Mouse (Mus musculus) Muller cell, postnatal 12 days (primary cell): ENCODE results near the gene Igsf3.
"Not testable (repeated sequence)": the region's sequence is repeated elsewhere in the genome, so short reads cannot be mapped to it uniquely, and the experiment has no call there.

Experiments used
- DNase-seq: peaks from one replicate; pipeline ENCODE4 v3.0.0-alpha.2; 2015; ENCODE audit errors: inconsistent ontology term

The Igsf3 gene

DNA sequence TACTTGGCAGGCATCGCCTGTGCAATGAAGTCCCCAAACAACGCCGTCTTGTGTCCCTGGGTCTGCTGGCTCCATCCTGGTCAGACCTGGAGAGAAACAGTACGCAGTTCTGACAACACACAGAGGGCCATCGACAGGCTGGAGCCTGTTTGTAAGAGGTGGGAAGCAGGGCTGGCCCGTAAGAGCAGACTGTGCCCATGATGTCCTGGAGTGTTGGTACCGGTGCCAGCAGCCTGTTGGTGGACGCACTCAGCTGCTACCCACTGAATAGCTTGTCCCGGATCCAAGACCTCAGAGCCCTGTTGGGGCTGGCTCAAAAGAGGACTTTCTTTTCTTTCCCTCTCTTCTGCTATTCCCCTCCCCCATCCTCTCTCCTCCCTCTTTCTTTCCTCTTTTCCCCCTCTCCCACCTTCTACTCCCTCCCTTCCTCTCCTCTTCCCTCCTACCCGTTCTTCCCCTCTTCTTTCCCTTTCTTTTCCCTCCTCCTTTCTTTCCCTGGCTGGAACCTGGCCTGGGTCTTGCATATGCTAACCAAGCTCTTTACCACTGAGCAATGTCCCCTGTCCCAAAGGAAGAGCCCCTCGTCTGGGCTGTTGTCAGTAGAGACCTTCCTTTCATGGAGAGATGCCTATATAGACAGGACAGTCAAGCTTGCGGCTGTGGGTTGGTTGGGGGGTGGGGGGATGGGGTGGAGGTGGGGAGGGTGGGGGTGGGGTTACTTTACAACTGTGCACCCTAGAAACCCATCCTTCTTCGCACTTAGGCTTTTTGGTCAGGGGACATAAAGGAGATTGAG lies 27.9 kb downstream of the Igsf3 start:
- DNase-seq: peak; percentile 64

DNA sequence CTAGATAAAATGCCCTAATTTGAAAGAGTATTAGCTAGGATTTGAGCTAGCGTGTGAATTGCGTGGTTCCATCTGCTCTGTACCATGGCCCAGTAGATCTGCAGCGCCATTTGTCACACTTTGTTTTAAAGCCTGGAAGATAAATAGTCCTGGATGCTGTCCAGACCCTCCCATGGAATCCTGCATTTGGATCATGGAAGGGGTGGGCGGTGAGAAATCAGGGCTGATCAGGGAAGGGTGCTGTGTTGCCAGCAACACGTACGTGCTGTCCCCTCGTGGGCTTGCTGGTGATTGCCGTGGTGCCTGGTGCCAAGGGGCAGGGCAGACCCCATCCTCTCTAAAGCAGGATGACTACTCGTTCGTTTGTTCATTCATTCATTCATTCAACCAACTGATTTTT lies 28.6 kb downstream of the Igsf3 start:
- peak; percentile 51 for DNase-seq

DNA sequence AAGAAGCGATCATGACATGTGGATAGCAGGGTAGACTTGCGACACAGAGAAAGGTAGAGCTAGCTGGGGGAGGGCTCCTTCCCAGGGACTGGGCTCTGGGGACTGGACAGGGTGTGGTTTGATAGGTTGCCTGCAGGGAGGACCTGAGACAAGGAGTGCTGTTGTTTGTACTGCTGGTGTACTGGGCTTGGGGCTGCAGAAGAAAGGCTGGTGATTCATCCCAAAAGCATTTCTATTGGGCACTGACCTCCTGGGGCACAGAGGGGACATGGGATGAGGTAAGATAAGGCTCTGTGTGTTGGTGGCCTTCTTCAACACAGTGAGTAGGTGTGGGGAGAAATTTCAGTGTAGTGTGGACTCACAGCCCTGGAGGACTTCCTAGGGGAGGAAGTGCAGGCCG lies 29.2 kb downstream of the Igsf3 start:
- peak; percentile 82 for DNase-seq

DNA sequence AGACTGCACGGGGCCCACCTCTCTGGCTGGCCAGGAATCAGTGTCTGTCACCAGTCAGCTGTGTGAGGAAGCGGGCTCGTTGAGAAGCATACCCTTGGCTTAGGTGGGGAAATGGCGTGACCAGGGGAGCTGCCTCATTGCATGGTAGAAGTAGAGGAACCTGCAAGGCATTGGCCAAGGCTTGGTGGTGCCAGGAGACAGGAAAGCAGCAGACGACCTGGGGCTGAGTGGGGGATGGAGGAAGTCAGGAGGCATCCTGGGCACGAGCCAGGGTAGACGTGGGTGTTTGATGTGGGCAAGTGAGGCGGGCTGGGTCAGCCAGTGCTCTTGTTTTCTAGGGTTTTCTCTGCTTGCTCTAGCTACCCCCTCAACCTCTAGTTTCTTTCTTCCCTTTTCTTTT lies 30.7 kb downstream of the Igsf3 start:
- DNase-seq: no peak

DNA sequence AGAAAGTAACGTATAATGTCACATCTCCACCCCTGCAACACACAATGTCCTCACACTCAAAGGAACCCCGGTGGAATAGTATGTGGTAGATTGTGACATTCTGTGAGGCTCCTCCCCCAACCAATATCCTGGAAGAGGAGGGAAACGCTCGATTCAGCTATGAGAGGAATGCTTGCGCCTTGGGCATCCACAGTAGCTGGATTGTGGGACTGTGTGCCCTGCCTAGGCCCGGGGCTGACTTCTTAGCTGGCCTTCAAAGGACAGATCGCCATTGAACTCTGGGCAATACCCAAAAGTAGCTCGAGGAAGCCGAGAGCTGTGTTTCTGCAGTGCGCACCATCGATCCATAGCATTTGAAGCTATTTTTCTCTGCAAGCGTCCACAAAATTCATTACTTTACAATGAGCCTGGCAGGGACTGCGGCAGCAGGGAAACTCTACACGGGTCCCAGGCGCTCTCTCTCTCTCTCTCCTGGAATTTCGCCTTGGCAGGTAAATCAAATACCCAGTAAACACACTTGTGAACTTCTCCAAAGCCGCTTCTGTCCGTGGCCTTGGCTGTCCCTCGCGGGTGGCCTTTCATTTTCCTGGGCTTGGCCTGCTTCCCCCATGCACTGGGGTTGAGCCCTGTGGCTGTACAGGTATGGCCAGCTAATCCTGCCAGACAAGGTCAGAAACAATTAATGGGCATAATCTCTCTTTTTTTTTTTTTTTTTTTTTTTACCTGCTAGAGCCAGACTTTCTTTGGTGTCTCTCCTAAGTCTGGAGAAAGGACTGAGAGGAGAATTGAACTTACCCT lies 32.3 kb downstream of the Igsf3 start:
- DNase-seq: peak; percentile 60

DNA sequence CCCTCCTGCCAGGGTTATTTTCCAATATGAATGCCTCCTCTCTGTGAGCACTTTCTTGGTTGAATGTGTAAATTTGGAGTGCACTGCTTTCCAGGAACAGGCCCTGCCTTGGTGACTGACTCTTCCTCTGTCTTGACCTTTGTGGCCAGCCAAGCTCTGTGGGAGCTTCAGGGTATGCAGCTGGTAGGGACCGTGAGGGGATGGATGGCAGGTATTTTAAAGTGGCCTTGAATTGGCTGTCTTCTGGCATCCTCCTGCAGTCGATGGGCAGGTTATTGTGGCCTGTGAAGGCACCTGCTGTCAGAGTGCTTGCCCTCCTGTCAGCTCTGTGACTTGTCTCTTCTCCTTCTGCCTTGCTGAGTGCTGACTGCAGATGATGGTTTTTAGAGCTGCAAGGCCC lies 33.3 kb downstream of the Igsf3 start:
- DNase-seq: no peak

DNA sequence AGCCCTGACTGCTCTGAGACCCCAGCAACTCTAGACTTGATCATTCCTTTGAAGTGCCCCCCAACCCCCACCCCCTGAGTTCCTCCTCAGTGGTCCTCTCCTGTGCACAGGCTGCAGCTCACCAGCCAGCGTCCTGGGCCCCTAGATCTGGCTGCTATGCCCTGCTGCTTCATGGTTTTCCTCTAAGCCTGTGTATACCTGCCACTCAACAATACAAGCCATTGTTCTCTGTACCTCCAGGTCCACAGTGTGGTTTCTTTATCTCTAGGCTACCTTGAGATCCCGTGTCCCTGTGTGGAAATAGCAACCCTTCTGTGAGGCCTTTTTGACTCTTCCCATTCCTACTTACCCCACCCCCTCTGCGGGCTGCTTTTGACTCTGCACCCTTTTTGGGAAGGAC lies 33.9 kb downstream of the Igsf3 start:
- no peak for DNase-seq

DNA sequence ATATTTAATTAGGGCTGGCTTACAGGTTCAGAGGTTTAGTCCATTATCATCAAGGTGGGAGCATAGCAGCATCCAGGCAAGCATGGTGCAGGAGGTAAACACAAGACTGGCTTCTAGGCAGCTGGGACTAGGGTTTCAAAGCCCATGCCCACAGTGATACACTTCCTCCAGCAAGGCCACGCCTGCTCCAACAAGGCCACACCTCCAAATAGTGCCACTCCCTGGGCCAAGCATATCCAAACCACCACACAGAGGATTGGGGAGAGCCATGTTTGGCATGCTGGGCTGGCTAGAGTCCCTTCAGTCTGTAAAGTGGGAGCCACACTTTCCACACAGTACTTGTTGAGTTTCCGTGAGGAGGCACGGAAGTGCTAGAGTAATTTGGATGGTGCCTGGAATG lies 34.7 kb downstream of the Igsf3 start:
- no peak for DNase-seq

DNA sequence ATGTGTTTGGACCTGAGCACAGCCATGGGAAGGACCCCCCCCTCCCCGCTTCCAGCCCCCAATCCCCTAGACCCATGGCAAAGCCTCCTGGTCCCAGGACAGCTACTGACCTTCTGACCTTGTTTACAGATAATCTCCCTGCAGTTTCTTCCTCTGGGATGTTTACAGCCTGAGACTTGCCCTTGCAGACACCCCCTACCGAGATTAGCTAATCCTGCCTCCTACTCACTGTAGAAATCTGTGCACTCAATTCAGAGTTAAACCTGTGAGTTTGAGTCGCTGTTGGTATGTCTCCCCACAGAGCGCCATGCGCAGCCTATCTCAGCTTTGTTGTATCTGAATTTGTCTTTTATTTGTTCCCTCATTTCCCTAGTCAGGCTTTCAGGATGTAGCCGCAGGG lies 35.2 kb downstream of the Igsf3 start:
- DNase-seq: no peak

DNA sequence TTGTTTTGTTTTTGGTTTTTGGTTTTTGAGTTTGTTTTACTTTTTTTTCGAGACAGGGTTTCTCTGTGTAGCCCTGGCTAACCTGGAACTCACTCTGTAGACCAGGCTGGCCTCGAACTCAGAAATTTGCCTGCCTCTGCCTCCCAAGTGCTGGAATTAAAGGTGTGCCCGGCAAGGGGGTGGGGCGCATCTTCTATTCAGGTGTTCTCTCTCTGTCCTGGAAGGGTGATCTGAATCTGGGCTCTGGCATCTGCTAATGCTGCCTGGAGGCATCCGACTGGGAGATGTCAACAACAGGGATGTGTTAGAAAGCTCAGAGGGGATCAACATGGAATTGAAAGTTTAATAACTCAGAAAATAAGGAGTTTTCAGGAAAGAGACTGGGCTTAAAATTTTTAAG lies 36.1 kb downstream of the Igsf3 start:
- not testable (repeated sequence) for DNase-seq

DNA sequence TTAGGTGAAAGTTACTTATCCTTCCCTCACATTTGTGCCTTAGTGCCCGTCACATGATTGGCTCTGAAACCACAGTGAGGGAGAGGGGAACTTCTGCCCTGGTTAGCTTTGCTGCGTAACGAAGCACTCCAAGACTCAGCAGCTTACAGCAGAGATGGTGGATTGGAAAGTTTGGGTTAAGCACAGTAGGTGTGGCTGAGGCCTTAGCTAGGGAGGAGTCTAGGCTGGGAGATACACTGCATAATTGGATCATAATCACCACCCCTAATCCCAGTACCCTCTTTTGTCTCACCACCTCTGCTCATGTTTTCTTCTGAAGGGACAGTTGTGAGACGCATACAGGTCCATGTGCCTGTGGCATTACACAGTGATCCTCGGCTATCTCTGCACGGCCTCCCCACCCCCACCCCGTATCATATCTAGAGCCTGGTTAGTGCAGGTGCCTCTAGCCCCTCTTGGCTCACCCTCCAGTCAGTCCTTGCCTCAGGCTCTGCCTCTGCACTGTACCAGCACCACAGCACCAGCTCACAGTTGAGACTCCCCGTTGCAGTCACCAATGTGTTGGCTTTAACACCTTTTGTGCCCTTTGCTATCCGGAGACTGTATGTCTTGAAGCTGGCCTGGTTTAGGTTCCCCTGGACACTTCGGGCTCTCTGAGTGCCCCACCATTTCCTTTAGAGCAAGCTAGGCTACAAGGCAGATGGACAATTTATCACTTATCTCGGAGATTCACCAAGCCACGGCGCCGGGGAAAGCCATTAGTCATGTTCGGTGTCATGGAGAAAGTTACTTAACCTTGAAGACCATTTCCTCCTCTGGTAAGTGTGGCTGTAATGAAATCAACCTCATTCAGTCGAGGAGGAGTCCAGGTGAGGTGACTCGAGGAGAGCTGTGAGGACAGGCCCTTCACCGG lies 42.1 kb downstream of the Igsf3 start:
- no peak for DNase-seq

DNA sequence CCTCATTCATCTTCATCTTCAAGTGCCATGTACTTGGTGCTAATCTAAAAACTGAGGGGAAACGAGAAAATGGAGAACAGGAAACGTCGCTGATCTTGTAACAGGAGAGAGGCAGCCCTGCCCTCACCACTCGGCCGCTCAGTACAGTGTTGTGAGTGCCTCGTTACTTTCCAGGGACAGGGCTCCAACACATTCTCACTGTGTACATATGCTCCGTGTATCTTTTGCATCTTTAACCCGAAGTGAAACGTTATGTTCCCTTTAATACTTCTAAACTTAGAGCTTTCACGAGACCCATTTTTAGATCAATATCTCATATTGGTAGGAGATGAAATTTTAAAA lies 42.7 kb downstream of the Igsf3 start:
- no peak for DNase-seq

DNA sequence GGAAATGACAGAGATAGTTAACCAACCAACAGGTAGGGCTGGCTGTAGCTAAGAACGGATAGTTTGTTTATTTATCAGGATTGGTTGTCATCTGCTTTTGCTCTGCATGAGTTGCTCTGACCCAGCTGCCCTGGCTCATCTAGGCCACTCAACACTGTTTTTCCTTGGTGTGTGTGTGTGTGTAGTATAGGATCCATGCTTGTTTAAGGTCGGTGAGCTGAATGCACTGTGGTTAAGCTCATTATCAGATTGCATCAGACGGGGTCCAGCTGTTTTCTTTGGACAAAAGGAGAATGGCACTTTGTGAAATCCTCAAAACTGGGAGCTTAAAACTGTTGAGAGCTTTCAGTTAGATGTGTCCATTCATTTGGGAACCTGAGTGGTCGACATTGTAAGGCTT lies 46.3 kb downstream of the Igsf3 start:
- no peak for DNase-seq

DNA sequence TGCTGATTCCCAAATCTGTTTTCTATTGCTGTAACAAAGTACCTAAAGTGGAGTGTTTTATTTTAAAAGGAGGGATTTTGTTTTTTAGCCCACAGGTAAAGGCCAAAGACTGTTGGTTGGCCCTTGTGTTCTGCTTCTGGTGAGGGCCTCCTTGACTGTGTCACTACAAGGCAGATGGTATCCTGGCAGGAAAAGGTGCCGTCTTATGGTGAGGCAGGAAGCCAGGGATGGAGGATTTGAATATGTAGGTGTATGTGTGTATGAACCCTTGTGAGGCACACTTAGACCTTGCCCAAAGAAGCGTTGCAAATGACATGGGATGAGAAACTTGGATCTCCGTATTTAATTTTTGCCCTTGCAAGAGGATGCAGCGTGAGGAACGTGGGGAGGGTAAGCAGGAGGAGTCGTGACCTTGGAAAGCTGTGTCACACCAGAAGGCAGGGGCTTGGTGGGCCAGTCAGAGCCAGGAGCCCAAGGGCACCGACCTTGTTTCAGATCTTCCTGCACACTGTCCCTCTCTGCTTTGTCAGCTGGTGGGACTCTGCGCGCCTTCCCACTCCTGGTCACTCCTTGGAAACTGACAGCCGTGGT lies 47.5 kb downstream of the Igsf3 start:
- no peak for DNase-seq

DNA sequence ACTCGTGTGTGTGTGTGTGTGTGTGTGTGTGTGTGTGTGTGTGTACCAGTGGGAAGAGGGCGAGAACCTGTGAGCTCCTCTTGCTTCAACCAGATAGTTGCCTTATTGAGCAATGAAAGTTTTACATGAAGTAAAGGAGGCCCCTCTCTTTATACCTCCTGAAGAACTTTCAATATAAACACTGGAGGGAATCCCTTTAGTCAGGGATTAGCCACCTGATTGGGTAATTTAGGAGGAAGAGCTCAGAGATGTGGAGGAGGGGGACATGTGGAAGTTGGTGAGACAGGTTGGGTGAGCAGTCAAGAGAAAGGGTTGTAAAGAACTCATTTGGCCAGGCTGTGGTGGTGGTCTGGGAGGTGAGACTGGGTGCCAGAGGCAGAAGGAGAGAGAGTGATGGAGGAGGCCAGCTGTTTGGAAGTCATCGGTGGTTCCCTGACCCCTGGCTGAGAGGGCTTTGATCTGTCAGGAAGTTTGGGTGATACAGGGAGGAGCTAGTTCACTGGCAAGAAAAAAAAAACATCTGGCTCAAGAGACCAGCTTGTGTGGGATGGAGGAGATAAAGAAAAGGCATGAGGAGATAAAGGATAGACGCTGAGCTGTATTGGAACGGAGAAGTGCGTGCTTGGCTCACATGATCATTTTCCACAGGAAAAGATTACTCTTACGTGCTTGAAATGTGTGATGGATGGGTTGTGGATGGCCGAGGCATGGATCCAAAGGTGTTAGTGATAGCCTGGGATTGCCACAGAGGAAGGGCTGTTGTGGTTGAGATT lies 53.3 kb downstream of the Igsf3 start:
- DNase-seq: no peak

DNA sequence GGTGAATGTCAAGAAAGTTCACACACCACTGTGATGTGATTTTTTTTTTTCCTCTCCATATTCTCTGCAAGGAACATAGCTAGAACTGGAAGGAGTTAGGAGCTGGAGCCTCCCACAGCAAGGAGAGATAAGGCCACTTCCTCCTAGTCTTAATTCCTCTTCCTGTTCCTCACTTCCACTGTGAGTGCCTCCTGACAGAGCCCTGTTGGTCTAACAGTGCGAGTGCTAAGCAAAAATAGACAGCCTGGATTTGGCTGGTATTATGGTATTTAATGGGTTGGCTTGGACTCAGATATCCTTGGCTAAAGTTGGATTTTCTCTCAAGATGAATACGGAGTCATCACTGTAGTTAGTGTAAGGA lies 53.9 kb downstream of the Igsf3 start:
- DNase-seq: no peak

DNA sequence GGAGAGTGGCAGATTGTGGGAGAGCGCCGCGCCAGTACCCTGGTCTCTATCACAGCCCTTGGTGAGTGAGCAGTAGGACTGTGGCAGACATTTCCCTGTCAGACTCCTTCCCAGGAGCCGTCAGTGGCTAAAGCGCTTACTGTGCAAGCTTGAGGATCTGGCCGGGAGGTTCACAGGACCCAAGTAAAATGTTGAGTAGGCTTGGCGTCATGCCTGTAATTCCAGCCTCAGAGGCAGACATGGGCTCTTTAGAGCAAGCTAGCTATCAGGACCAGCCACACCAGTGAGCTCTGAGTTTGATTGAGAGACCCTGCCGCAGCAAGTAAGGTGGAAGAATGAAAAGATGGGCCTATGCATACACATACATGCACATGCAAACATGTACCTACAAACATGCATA lies 58.8 kb downstream of the Igsf3 start:
- DNase-seq: no peak

DNA sequence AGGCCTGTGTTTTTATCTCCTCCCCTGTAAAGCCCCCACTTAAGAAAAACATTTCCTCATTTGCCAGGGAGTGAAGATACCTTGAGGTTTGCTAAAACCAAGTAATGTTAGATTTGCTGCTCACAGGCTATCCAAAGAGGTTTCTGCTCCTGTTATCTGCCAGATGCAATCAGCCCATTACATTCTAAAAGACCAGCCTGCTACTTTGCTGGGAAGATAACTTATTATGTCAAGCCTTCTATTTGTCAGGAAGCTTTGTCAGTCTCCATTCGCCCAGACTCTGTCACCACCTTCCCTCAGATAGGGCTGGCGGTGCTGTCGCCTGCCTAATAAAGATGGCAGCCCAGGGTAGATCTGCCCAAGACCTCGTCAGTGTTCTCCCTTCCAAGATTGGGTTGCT lies 59.6 kb downstream of the Igsf3 start:
- DNase-seq: no peak

DNA sequence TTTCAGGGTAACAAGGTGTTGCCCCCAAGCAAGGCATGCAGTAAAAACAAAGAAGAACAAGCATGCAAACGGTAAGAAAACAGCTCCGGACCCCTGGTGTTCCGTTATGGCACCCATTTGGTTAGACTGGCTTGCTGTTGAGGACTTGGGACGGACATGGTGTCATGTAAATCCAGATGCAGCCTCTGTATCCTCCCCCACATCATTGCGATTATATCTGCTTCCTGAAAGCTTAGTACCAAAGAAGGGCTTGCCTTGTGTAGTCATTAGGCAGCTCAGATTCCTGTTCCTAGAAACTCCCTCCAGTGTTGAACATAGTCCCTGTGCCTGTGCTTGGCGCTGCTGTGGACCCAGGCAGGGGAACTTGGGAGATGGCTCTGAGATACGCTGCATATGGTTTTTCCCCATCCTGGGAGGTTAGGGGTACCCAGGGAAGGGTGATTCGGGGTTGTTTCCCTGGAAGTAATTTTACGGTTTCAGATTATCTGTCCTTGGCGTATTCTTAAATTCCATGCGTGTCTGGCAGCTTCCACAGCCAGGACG lies 60.2 kb downstream of the Igsf3 start:
- no peak for DNase-seq

DNA sequence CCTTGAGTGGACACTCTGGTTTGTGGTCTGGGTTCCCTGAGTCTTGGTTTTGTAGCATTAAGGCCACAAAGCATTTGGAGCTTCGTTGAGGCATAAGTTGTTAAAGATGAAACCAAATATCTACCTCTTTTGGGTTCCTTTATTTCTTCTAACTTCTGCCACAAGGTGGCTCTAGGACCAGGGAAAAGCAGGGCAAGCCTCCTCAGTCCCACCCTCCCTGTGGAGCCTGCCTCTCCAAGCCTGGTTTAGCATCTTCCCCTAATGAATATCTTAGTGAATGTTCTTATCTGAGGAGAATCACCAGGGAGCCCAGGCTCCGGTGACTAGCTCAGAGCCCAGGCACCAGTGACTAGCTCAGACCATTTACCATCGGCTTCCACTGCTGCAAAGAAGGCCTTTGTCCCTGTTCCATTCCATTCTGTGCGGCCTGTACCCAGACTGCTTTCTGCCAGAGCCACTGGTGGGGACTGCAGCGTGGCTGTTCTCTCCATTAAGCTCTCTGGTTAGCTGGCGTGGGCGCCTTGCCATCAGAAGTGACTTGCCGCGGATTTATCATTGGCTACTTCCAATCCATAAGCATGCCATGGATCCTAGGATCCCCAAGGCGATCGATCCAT lies 66.5 kb downstream of the Igsf3 start:
- DNase-seq: peak; percentile 19

DNA sequence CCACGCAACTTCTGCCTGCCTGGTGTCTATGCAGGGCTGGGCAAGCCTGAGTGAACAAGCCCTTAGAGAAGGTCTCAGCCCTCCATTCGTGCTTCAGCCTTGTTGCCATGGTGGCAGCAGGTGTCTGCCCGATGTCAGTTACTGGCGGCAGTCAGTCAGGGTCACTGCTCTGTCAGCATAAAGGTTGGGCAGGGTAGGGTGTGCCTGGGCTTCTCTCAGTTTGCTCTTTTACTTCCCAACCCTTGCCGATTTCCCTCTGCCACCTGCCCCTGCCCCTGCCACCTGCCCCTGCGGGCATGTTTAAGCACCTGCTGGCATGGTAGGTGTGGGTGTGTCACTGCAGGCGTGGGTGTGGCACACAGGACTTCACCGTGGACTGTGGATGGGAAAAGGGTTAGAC lies 67.6 kb downstream of the Igsf3 start:
- DNase-seq: no peak
